Mouse (Mus musculus) G1E (cell line): ENCODE results near the gene Tgm1. TPM values are rescaled to one million over a fixed set of nuclear protein-coding genes. Genes with fewer than 3 reads are reported as not detected.
A peak's percentile ranks its signal among the peaks of the same experiment; 100 is the strongest.

ENCODE experiments used
- ATAC-seq: 2 replicates; pipeline ENCODE4 v1.8.0; 2016; ENCODE audit warnings: mild to moderate bottlenecking; ENCODE audit not compliant: insufficient number of reproducible peaks, poor library complexity, low FRiP score, severe bottlenecking; ENCODE audit errors: extremely low read depth
- DNase-seq: peaks from one replicate; pipeline ENCODE4 v3.0.0; 2012; ENCODE audit warnings: low spot score
- H3K27me3 ChIP-seq: 2 replicates; pipeline ENCODE4 v1.6.1; 2012; ENCODE audit warnings: mild to moderate bottlenecking, low read length, inconsistent platforms; ENCODE audit not compliant: insufficient read depth
- H3K36me3 ChIP-seq: replicated peaks from 2 replicates; pipeline ENCODE3; 2012; ENCODE audit warnings: mild to moderate bottlenecking, inconsistent platforms
- H3K4me1 ChIP-seq: 2 replicates; pipeline ENCODE4 v1.6.1; 2012; ENCODE audit warnings: low read depth, low read length, inconsistent platforms, mixed read lengths; ENCODE audit not compliant: insufficient read depth
- H3K4me3 ChIP-seq: 2 replicates; pipeline ENCODE4 v1.5.1; 2012; ENCODE audit warnings: low read depth, mild to moderate bottlenecking, inconsistent platforms, low read length, moderate library complexity, mixed read lengths
- H3K9me3 ChIP-seq: replicated peaks from 2 replicates; pipeline ENCODE4 v1.6.1; 2012; ENCODE audit warnings: inconsistent platforms
- CTCF ChIP-seq: IDR thresholded peaks from 2 replicates; pipeline ENCODE4 v1.5.1; 2012; ENCODE audit warnings: low read depth, low read length, inconsistent platforms, mixed read lengths
- GATA1 ChIP-seq: IDR thresholded peaks from 2 replicates; pipeline ENCODE4 v1.6.1; 2012; ENCODE audit warnings: borderline replicate concordance, low read length, inconsistent platforms, mixed read lengths
- GATA2 ChIP-seq: IDR thresholded peaks from 2 replicates; pipeline ENCODE4 v1.6.1; 2012; ENCODE audit warnings: low read depth, low read length, inconsistent platforms, borderline replicate concordance
- POLR2AphosphoS5 ChIP-seq: IDR thresholded peaks from 2 replicates; pipeline ENCODE4 v1.6.1; 2012; ENCODE audit warnings: low read depth, low read length, inconsistent platforms; ENCODE audit not compliant: insufficient replicate concordance
- TAL1 ChIP-seq: conservative IDR thresholded peaks from 2 replicates; pipeline ENCODE4 v1.6.1; 2012; ENCODE audit warnings: low read depth, low read length, inconsistent platforms, mixed read lengths
- polyA plus RNA-seq: library from polyadenylated mRNA; stranded (reverse); fragments of >175 nt; gene quantifications from 2 replicates; pipeline ENCODE4 v1.2.3, GENCODE M21; 2012
- total RNA-seq, 2 experiments: library from RNA; stranded (forward) in 1 of 2; stranded (reverse) in 1 of 2; fragments of 200-1000 nt in 1 of 2; fragments of >200 nt in 1 of 2; fragmentation: Nextera tagmentation in 1 of 2; gene quantifications; 2 replicates each; pipeline ENCODE4 v1.2.3; 2014 to 2017

Tgm1 gene
- total and polyA plus RNA-seq, 3 experiments: 10.5 to 26.6 (median 11.7) TPM

DNA sequence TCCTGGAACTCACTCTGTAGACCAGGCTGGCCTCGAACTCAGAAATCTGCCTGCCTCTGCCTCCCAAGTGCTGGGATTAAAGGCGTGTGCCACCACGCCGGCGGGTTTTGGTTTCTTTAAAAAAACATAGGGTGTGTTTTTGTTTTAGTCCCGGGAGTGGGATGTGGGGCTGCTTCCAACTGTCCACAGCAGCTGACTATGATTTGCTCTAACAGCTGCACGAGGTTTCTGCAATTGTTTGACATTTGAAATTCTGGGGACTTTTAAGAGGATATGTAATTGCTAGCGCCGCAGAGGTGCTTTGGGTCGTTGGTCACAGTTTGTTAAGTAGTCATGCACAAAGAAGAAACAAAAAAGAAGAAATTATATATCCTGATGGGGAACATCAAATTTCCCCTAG, 24.3 kb downstream of the Tgm1 start:
- DNase-seq (no peak), ATAC-seq (no peak)
- no peak for TF ChIP-seq GATA1
- no peak for TF ChIP-seq CTCF
- no peak for TF ChIP-seq TAL1
- no peak for TF ChIP-seq GATA2
- Histone ChIP-seq H3K36me3 (no peaks in the 10 kb centered on the region), H3K4me3 (no peak overlapping the region), H3K4me1 (peaks cover 2% of the 10 kb centered on the region; the same call in 1 of the 2 replicates), H3K9me3 (peaks cover 6% of the 10 kb centered on the region; the same call in 1 of the 2 replicates), H3K27me3 (peaks cover 7% of the 10 kb centered on the region; the same call in 1 of the 2 replicates)

DNA sequence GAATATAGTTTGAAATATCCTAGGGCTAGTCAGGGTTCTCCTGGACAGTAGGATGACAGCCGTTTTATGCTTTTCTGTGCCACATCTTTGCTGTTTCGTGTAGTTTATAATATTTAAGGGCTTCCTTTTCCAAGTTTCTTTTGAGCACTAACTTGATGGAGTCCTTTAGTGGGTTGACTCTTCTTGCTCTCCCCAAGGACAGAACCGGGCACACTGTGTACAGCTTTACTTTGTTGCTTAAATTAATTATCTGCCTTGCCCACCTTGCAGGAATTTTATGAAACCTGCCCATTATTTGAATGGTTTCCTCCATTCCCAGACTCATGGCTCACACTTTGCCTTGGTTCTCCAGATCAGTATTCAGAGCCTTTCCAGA, 31.6 kb downstream of the Tgm1 start:
- H3K9me3 ChIP-seq: no peaks in the 10 kb centered on the region
- no peak for DNase-seq
- peaks cover 40% of the 10 kb centered on the region for H3K36me3 ChIP-seq
- TF ChIP-seq GATA1: no peak
- no peak for TF ChIP-seq CTCF
- no peak for TF ChIP-seq TAL1
- TF ChIP-seq POLR2AphosphoS5: no peak
- TF ChIP-seq GATA2: no peak
- ATAC-seq: no peak
- 0 out of 2 replicates have a peak, but pooled peaks cover 3% of the 10 kb centered on the region for H3K27me3 ChIP-seq
- peak overlapping the region; percentile 87 for H3K4me3 ChIP-seq
- H3K4me1 ChIP-seq: peaks cover 34% of the 10 kb centered on the region

DNA sequence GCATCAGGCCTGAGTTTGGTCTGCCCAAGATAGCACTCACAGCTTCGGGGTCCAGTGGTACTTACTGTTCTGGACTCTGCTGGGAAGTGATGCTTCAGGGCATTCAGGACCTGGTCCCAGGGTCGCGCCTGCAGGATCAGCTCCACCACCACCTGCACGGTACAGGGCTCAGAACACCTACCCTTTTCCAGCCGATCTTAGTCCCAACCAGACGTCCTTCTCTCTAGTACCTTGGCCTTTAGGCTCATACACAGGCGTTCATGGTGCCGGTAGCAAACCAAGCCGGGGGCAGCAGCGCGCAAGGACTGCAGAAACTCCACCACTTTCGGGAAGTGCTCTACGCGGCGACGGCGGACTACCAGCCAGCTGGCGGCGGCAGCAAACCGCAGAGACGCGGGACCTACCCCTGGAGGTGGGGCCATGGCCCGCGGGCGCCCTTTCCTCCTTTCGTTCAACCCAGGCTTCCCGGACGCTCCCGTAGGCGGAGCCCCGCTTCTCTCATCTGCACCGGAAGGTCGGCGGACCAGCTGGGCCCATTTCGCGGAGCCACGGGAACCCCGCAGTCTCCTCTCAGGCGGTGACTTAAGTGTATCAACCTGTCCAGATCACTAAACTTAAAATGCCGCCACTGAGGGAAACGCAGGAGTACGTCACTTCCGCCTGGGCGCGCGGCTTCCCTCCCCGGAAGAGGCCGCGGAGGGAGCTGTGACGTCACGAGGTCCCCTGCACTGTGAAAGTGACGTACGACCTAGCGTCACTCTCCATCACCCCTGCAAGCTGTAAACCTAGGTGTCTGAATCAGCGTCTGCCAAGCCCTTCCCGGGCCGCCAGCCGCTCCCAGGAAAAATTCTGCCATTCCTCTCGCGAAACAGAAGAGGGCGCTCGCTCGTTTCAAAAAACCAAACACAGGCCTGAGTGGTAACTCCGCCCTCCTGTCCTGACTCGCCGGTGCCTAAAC, 32.3 kb downstream of the Tgm1 start, which contains the start of gene Tinf2:
Tinf2 (minus strand) TSS at position 661 of the 958 bp plus-strand sequence.
- H3K36me3 ChIP-seq: peaks cover 47% of the 10 kb centered on the region
- TF ChIP-seq GATA2: no peak
- no peak for TF ChIP-seq POLR2AphosphoS5
- no peak for TF ChIP-seq TAL1
- TF ChIP-seq GATA1: no peak
- no peak for TF ChIP-seq CTCF
- H3K4me3 ChIP-seq: peak within 1 kb of the TSS; percentile 87
- H3K9me3 ChIP-seq: no peaks in the 10 kb centered on the region
- ATAC-seq (peak; percentile 95), DNase-seq (peak; percentile 88)
- peaks cover 34% of the 10 kb centered on the region for H3K4me1 ChIP-seq
- H3K27me3 ChIP-seq: no peaks in the 10 kb centered on the region

DNA sequence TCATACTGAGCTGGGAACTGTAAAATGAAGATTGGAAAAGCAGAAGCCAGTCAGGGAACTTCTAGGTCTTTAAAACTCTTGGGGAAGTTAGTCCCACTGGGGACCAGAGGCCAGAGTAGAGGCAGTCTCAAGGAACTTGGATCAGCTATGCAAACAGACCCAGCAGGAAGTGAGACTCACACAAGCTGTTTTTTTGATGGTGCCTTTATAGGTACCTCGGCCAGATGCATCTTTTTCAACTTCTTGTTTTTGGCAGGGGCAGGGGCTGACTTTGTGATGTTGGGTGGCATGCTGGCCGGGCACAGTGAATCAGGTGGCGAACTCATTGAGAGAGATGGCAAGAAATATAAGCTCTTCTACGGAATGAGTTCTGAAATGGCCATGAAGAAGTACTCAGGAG, 36.1 kb downstream of the Tgm1 start:
- DNase-seq (no peak), ATAC-seq (no peak)
- Histone ChIP-seq H3K4me3 (no peak overlapping the region), H3K36me3 (peaks cover 69% of the 10 kb centered on the region), H3K27me3 (no peaks in the 10 kb centered on the region), H3K9me3 (no peaks in the 10 kb centered on the region), H3K4me1 (peaks cover 45% of the 10 kb centered on the region)
- TF ChIP-seq CTCF: no peak
- no peak for TF ChIP-seq TAL1
- no peak for TF ChIP-seq GATA1
- TF ChIP-seq GATA2: no peak
- TF ChIP-seq POLR2AphosphoS5: no peak

DNA sequence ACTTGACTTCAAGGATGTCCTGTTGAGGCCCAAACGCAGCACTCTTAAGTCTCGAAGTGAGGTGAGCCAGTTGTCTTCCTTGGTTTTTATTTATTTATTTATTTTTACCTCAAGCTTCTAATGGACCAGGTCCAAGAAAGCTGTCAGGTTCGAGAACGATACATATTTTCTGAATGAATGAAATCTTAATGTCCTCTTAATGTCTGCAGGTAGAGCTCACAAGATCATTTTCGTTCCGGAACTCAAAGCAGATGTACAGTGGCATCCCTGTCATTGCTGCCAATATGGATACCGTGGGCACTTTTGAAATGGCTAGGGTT, 41.0 kb downstream of the Tgm1 start:
- Histone ChIP-seq H3K9me3 (no peaks in the 10 kb centered on the region), H3K4me1 (peaks cover 41% of the 10 kb centered on the region), H3K36me3 (peaks cover 61% of the 10 kb centered on the region), H3K4me3 (peak overlapping the region; percentile 76), H3K27me3 (no peaks in the 10 kb centered on the region)
- TF ChIP-seq GATA2: no peak
- no peak for TF ChIP-seq CTCF
- TF ChIP-seq TAL1: no peak
- no peak for TF ChIP-seq GATA1
- TF ChIP-seq POLR2AphosphoS5: no peak
- DNase-seq (no peak), ATAC-seq (no peak)

DNA sequence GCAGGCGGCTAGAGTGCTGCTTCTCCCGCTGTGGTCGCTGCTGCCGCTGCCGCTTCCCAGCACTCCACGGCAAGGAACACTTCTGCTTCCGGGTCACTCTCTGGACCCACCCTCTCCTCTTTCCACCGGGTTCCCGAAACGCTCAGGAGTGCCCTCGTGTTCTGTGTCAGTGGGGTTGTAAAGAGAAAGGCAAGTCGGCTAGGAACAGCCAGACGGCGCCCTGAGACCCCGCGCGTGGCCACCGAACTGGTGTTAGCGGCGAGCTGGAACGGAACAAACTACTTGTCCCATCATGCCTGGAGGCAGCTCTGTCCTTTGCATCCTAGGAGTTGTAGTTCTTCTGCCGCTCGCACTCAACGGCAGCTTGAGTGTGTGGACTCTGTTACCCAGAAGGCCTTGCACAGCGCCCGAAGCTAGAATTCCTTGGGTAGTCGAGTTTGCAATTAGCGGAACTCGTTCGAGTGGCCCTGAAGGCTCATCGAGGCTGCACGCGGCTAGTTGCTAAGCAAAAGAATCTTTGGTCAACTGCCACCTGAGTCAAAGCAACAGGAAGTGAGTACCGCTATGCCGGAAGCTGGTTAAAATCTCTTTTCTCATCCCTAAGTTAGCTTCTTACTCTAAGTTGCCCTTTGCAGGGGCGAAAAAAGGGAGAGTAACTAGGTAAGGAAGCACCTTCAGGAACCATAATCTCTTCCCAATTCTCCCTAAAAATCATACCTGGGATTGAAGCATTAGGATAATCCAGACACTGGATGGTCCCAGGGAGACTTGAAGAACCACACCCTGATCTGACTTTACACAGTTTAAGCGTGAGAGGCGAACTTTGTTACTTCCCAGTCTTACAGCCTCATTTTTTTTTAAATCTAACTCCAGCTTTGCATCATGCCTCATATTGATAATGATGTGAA, 41.6 kb downstream of the Tgm1 start, which contains the start of the genes Gmpr2 and Nedd8:
Gmpr2 (plus strand) TSS at position 109 of the 908 bp plus-strand sequence.
Nedd8 (minus strand) TSS at position 292 of the 908 bp plus-strand sequence.
- ATAC-seq: peak; percentile 95
- no peaks in the 10 kb centered on the region for H3K27me3 ChIP-seq
- H3K4me1 ChIP-seq: peaks cover 41% of the 10 kb centered on the region

More for the DNA sequence above, 41.6 kb downstream of the Tgm1 start, which contains the start of the genes Gmpr2 and Nedd8:
- peaks cover 55% of the 10 kb centered on the region for H3K36me3 ChIP-seq
- TF ChIP-seq GATA2 (no peak), POLR2AphosphoS5 (peak; percentile 82; the same call in 1 of the 2 replicates)
- no peaks in the 10 kb centered on the region for H3K9me3 ChIP-seq
- DNase-seq: peak; percentile 66
- peak within 1 kb of the TSS; percentile 76 for H3K4me3 ChIP-seq
